Mouse (Mus musculus) B cell, adult 62 days (primary cell): ENCODE data around the gene Olfr1028. TPM values are rescaled to one million over a fixed set of nuclear protein-coding genes. Genes with fewer than 3 reads are reported as not detected.

ENCODE experiments used
- total RNA-seq: library from RNA; stranded (reverse); gene quantifications from 4 replicates; pipeline ENCODE4 v1.2.4, GENCODE M21; 2023

Olfr1028 gene
- total RNA-seq: 0.15 TPM in 1 of 4 replicates, not detected in the others

GRCm38 (mm10) chr2:85950137-85950536 is at the start of gene Olfr1028:
TSS of gene Olfr1028 (plus strand) at chr2:85950437.

GRCm38 (mm10) chr2:85904952-85905351 is 45.3 kb upstream of the Olfr1028 start, which contains the start of gene Olfr1024:
TSS of gene Olfr1024 (minus strand) at chr2:85905052.

GRCm38 (mm10) chr2:85914893-85915292 is 35.3 kb upstream of the Olfr1028 start, which contains the start of gene Olfr1025-ps1:
TSS of gene Olfr1025-ps1 (plus strand) at chr2:85915193.

GRCm38 (mm10) chr2:85921258-85921657 is 29.0 kb upstream of the Olfr1028 start, which contains the start of gene Olfr1026:
TSS of gene Olfr1026 (plus strand) at chr2:85921558.

GRCm38 (mm10) chr2:85973595-85973994 is 23.4 kb downstream of the Olfr1028 start, which contains the start of gene Olfr1029:
TSS of gene Olfr1029 (plus strand) at chr2:85973895.

GRCm38 (mm10) chr2:85978976-85979375 is 28.7 kb downstream of the Olfr1028 start, which contains the start of gene Olfr1030:
TSS of gene Olfr1030 (plus strand) at chr2:85979276.

GRCm38 (mm10) chr2:85990004-85990403 is 39.8 kb downstream of the Olfr1028 start, which contains the start of gene Olfr1031:
TSS of gene Olfr1031 (plus strand) at chr2:85990304.

Other genes starting within 250 kb of the Olfr1028 start
- gene Olfr1009, start 235.0 kb upstream of the Olfr1028 start, total RNA-seq: not detected in 4 replicates
- not detected in 4 replicates for gene Olfr1012, start 187.7 kb upstream of the Olfr1028 start, total RNA-seq
- gene Olfr1013, start 183.3 kb upstream of the Olfr1028 start, total RNA-seq: not detected in 4 replicates
- gene Olfr1014, start 177.7 kb upstream of the Olfr1028 start, total RNA-seq: not detected in 4 replicates
- not detected in 4 replicates for gene Olfr1015, start 168.4 kb upstream of the Olfr1028 start, total RNA-seq
- not detected in 4 replicates for gene Olfr1016, start 147.9 kb upstream of the Olfr1028 start, total RNA-seq
- not detected in 4 replicates for gene Olfr1018, start 132.0 kb upstream of the Olfr1028 start, total RNA-seq
- not detected in 4 replicates for gene Olfr1019, start 105.0 kb upstream of the Olfr1028 start, total RNA-seq
- not detected in 4 replicates for gene Olfr1020, start 103.4 kb upstream of the Olfr1028 start, total RNA-seq
- not detected in 4 replicates for gene Olfr1022, start 81.8 kb upstream of the Olfr1028 start, total RNA-seq
- not detected in 4 replicates for gene Olfr1023, start 64.8 kb upstream of the Olfr1028 start, total RNA-seq
- not detected in 4 replicates for gene Olfr1024, start 45.4 kb upstream of the Olfr1028 start, total RNA-seq
- not detected in 4 replicates for gene Olfr1025-ps1, start 35.2 kb upstream of the Olfr1028 start, total RNA-seq
- not detected in 4 replicates for gene Olfr1026, start 28.9 kb upstream of the Olfr1028 start, total RNA-seq
- not detected in 4 replicates for gene Olfr1029, start 23.5 kb downstream of the Olfr1028 start, total RNA-seq
- not detected in 4 replicates for gene Olfr1030, start 28.8 kb downstream of the Olfr1028 start, total RNA-seq
- gene Olfr1031, start 39.9 kb downstream of the Olfr1028 start, total RNA-seq: not detected in 4 replicates
- not detected in 4 replicates for gene Olfr1032, start 55.1 kb downstream of the Olfr1028 start, total RNA-seq
- not detected in 4 replicates for gene Olfr1033, start 70.2 kb downstream of the Olfr1028 start, total RNA-seq
- not detected in 4 replicates for gene Olfr1034, start 95.4 kb downstream of the Olfr1028 start, total RNA-seq
- not detected in 4 replicates for gene Olfr1036, start 123.6 kb downstream of the Olfr1028 start, total RNA-seq
- not detected in 4 replicates for gene Olfr1037, start 136.9 kb downstream of the Olfr1028 start, total RNA-seq
- not detected in 4 replicates for gene Olfr1039, start 185.5 kb downstream of the Olfr1028 start, total RNA-seq
- not detected in 4 replicates for gene Olfr1040, start 196.3 kb downstream of the Olfr1028 start, total RNA-seq
- gene Olfr1042, start 211.4 kb downstream of the Olfr1028 start, total RNA-seq: not detected in 4 replicates
- gene Olfr1043, start 217.1 kb downstream of the Olfr1028 start, total RNA-seq: not detected in 4 replicates
- not detected in 4 replicates for gene Olfr1044, start 227.4 kb downstream of the Olfr1028 start, total RNA-seq
- gene Olfr52, start 235.2 kb downstream of the Olfr1028 start, total RNA-seq: not detected in 4 replicates